Mouse (Mus musculus) cerebellum, adult 11 months (tissue): ENCODE measurements around the gene Vmn2r115.
"Not testable (repeated sequence)": the region's sequence is repeated elsewhere in the genome, so short reads cannot be mapped to it uniquely, and the experiment has no call there.

ENCODE experiments used
- DNase-seq: peaks from one replicate; pipeline ENCODE4 v3.0.0; 2022

Vmn2r115 gene

GRCm38 (mm10) chr17:23343441-23343840 lies at the start of gene Vmn2r115:
Vmn2r115 (plus strand) TSS chr17:23343741.
- DNase-seq = not testable (repeated sequence)

DNA sequence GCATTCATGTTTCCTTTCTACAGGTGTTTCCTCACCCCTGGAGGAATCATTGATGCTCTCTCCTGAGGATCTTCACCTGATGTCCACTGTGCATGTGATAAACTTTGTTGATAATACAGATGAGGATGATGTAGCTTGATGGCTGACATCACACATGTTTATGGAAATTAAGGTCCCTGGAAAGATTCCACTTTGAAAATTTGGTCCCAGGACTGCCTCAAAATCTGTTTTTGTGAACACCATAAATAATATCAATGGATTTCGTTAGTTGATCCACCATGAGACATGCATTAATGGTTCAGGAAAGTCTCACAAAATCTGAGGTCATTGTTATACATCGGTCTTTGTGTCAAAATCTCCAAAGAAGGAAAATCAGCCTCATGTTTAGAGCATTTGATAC lies 31.1 kb upstream of the Vmn2r115 start, which contains the start of gene Vmn2r114:
Gene Vmn2r114, minus strand, starts transcription at position 101 of the 400 bp plus-strand sequence.
- DNase-seq = not testable (repeated sequence)

GRCm38 (mm10) chr17:23330657-23331056 lies 12.9 kb upstream of the Vmn2r115 start:
- no peak for DNase-seq

DNA sequence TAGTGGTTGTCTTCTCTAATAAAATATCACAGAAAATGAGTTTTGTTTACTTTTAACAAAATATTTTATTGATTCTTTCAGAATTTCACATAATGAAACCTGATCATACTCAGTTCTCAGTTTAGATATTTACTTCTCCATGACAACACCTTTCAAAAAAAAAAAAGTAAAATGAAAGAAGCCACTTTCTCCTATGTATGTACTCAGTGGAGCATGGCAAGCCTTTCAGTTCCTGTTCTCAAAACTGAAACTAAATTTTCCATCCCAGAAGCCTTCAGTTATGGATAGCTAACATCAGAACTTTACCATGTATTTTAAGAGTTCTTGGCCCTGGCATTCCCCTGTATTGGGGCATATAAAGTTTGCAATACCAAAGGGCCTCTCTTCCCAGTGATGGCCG lies 8.1 kb downstream of the Vmn2r115 start:
- DNase-seq = no peak

DNA sequence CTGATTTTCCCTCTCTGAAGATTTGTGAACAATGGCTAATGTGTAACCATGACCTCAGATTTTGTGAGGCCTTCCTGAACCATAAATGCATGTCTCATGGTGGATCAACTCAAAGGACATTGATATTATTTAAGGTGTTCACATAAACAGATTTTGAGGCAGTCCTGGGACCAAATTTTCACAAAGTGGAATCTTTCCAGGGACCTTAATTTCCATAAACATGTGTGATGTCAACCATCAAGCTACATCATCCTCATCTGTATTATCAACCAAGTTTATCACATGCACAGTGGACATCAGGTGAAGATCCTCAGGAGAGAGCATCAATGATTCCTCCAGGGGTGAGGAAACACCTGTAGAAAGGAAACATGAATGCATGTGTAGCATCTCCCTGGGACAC lies 40.8 kb downstream of the Vmn2r115 start, which contains the start of gene Vmn2r116:
Gene Vmn2r116, plus strand, starts transcription at position 301 of the 400 bp plus-strand sequence.
- DNase-seq = not testable (repeated sequence)
